Mouse (Mus musculus): ENCODE measurements at regions not wholly inside any gene's neighbourhood (a gene's known extent, or its start where the extent isn't known, plus 50 kb on each side); places are given as distances from the start of the nearest gene placed in this dataset. TPM values are rescaled to one million over a fixed set of nuclear protein-coding genes. Genes with fewer than 3 reads are reported as not detected.

DNA sequence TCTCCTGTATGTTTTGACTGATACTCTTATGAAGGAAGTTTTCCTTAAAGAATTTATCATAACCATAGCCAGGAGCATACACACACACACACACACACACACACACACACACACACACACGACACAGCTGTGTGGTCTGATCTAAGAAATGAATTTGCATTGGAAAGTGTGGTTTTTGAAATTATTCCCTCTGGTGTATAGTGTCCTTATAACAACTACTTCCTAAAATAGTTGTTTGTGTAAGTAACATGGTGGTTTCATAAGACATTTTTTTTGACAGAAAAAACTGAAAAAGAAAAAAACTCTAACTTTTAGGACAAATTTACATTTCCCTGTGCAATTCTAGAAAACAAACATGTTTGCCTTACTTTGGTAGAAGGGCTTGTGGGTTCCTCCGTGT is 826.3 kb downstream of the Hace1 start:
- no peaks in the 10 kb centered on the region for H3K27me3 ChIP-seq (ENCODE audit: control insufficient read depth, insufficient read depth, low read length)
- WGBS = 86% methylated on average over 2 of the region's 2 CpGs
- H3K27ac ChIP-seq (replicated peaks; ENCODE audit: low read depth, low read length) = no peak overlapping the region
- no peak for ATAC-seq (replicated peaks; ENCODE audit: insufficient number of reproducible peaks, low FRiP score, low TSS enrichment, low read depth)
- DNase-seq (ENCODE audit: low spot score) = no peak
- H3K4me2 ChIP-seq (ENCODE audit: low read depth, low read length) = no peak overlapping the region
- H3K4me3 ChIP-seq (ENCODE audit: low read depth, low read length) = no peak overlapping the region
- H3K4me1 ChIP-seq (ENCODE audit: control insufficient read depth, insufficient read depth, low read length) = no peaks in the 10 kb centered on the region
- H3K9ac ChIP-seq (replicated peaks; ENCODE audit: low read length) = no peak overlapping the region
- no peaks in the 10 kb centered on the region for H3K9me3 ChIP-seq (replicated peaks; ENCODE audit: control insufficient read depth, low read length)
- no peaks in the 10 kb centered on the region for H3K36me3 ChIP-seq (replicated peaks; ENCODE audit: control insufficient read depth, insufficient read depth, low read depth, low read length)

Small RNAs in the stretch of these regions (microRNA-seq; reads per million reads assigned to microRNA genes)
- gene Gm27410 (ENCODE audit: borderline number of aligned reads) = not detected
